Mouse (Mus musculus): ENCODE data around the gene Klhdc3. TPM values are rescaled to one million over a fixed set of nuclear protein-coding genes. Genes with fewer than 3 reads are reported as not detected.

Klhdc3 gene
- total RNA-seq (2021): 100 to 1,000 TPM; 153 to 160 TPM
- long read RNA-seq, transcript Klhdc3-202 (11 exons, 1,954 nt): minor isoform, 14 of 183 reads
- long read RNA-seq, transcript Klhdc3-201 (12 exons, 2,100 nt): major isoform, 129 of 183 reads
- long read RNA-seq, partial matches to known transcripts: 26 of 183 reads
- long read RNA-seq, other reads (novel, unspliced or antisense): 12 of 183 reads

- DNase-seq (ENCODE audit: low spot score in 2 of 2): peak; percentile 96 to 97
Measured at GRCm38 (mm10) chr17:46680760-46681373, at the start of gene Klhdc3. Gene Klhdc3, minus strand, starts transcription at chr17:46680914.

GRCm38 (mm10) chr17:46728904-46729318, 48.2 kb upstream of the Klhdc3 start, which contains the start of gene Gnmt:
Gene Gnmt, minus strand, starts transcription at chr17:46729168.
- no peak for DNase-seq (ENCODE audit: low spot score in 2 of 2)

GRCm38 (mm10) chr17:46728496-46728895, 47.8 kb upstream of the Klhdc3 start:
- no peak for DNase-seq (ENCODE audit: low spot score in 2 of 2)

- no peak for DNase-seq (ENCODE audit: low spot score in 2 of 2)
Measured at GRCm38 (mm10) chr17:46728021-46728420, 47.3 kb upstream of the Klhdc3 start.

GRCm38 (mm10) chr17:46727271-46727670, 46.6 kb upstream of the Klhdc3 start:
- DNase-seq (ENCODE audit: low spot score in 2 of 2): no peak

- DNase-seq (ENCODE audit: low spot score in 2 of 2): no peak
Measured at GRCm38 (mm10) chr17:46725731-46726645, 45.3 kb upstream of the Klhdc3 start.

- DNase-seq (ENCODE audit: low spot score in 2 of 2): peak in 1 of 2 experiments; percentile 43
Measured at GRCm38 (mm10) chr17:46725273-46725672, 44.6 kb upstream of the Klhdc3 start.

GRCm38 (mm10) chr17:46724477-46725084, 43.9 kb upstream of the Klhdc3 start:
- no peak for DNase-seq (ENCODE audit: low spot score in 2 of 2)

- no peak for DNase-seq (ENCODE audit: low spot score in 2 of 2)
Measured at GRCm38 (mm10) chr17:46721077-46721476, 40.4 kb upstream of the Klhdc3 start.

- no peak for DNase-seq (ENCODE audit: low spot score in 2 of 2)
Measured at GRCm38 (mm10) chr17:46714756-46715481, 34.2 kb upstream of the Klhdc3 start.

- no peak for DNase-seq (ENCODE audit: low spot score in 2 of 2)
Measured at GRCm38 (mm10) chr17:46713849-46714248, 33.1 kb upstream of the Klhdc3 start.

GRCm38 (mm10) chr17:46712442-46712841, 31.7 kb upstream of the Klhdc3 start:
- no peak for DNase-seq (ENCODE audit: low spot score in 2 of 2)

- peak; percentile 48 to 60 for DNase-seq (ENCODE audit: low spot score in 2 of 2)
Measured at GRCm38 (mm10) chr17:46711612-46712271, 31.0 kb upstream of the Klhdc3 start.

- peak; percentile 90 to 93 for DNase-seq (ENCODE audit: low spot score in 2 of 2)
Measured at GRCm38 (mm10) chr17:46710959-46711597, 30.4 kb upstream of the Klhdc3 start, which contains the start of gene Pex6. Gene Pex6, plus strand, starts transcription at chr17:46711463.

GRCm38 (mm10) chr17:46706375-46707089, 25.8 kb upstream of the Klhdc3 start:
- DNase-seq (ENCODE audit: low spot score in 2 of 2): no peak

- DNase-seq (ENCODE audit: low spot score in 2 of 2): peak; percentile 93 to 94
Measured at GRCm38 (mm10) chr17:46704887-46705835, 24.4 kb upstream of the Klhdc3 start, which contains the start of gene Ppp2r5d. Gene Ppp2r5d, minus strand, starts transcription at chr17:46705111.

- no peak for DNase-seq (ENCODE audit: low spot score in 2 of 2)
Measured at GRCm38 (mm10) chr17:46703971-46704886, 23.5 kb upstream of the Klhdc3 start.
